Mouse (Mus musculus) hindbrain, embryonic 16.5 days (tissue): Measurements from ENCODE around the gene Pxylp1. TPM values are rescaled to one million over a fixed set of nuclear protein-coding genes. Genes with fewer than 3 reads are reported as not detected.
A peak's percentile ranks its signal among the peaks of the same experiment; 100 is the strongest.

Source experiments
- ATAC-seq: fragments of 200-750 bp; cut with Nextera tagmentation; 2 replicates; pipeline ENCODE4 v1.8.0; 2017; ENCODE audit warnings: moderate TSS enrichment, moderate library complexity
- H3K27ac ChIP-seq: fragments of 300-500 bp; sonication (generic); 2 replicates; pipeline ENCODE4 v1.5.1; 2014; ENCODE audit warnings: low read depth, mild to moderate bottlenecking, control low read depth, low read length, moderate library complexity
- H3K27me3 ChIP-seq: fragments of 300-500 bp; sonication (generic); replicated peaks from 2 replicates; pipeline ENCODE4 v1.6.1; 2014; ENCODE audit warnings: low read length; ENCODE audit not compliant: control insufficient read depth, insufficient read depth
- H3K36me3 ChIP-seq: fragments of 300-500 bp; sonication (generic); 2 replicates; pipeline ENCODE4 v1.6.1; 2014; ENCODE audit warnings: mild to moderate bottlenecking, low read length, moderate library complexity, mixed read lengths; ENCODE audit not compliant: control insufficient read depth, insufficient read depth
- H3K4me1 ChIP-seq: fragments of 300-500 bp; sonication (generic); 2 replicates; pipeline ENCODE4 v1.6.1; 2014; ENCODE audit warnings: low read depth, low read length; ENCODE audit not compliant: control insufficient read depth, insufficient read depth
- H3K4me2 ChIP-seq: fragments of 300-500 bp; sonication (generic); 2 replicates; pipeline ENCODE4 v1.6.1; 2014; ENCODE audit warnings: mild to moderate bottlenecking, low read length, control low read depth, moderate library complexity
- H3K4me3 ChIP-seq: fragments of 300-500 bp; sonication (generic); 2 replicates; pipeline ENCODE4 v1.5.1; 2014; ENCODE audit warnings: mild to moderate bottlenecking, low read length, control low read depth, moderate library complexity
- H3K9ac ChIP-seq: fragments of 300-500 bp; sonication (generic); 2 replicates; pipeline ENCODE4 v1.6.1; 2014; ENCODE audit warnings: low read depth, mild to moderate bottlenecking, control low read depth, low read length, moderate library complexity
- H3K9me3 ChIP-seq: fragments of 300-500 bp; sonication (generic); 2 replicates; pipeline ENCODE4 v1.6.1; 2014; ENCODE audit warnings: mild to moderate bottlenecking, low read length, moderate library complexity; ENCODE audit not compliant: control insufficient read depth
- WGBS: fragments of 180-500 bp; shearing (Covaris S2); extraction: QIAGEN DNeasy Blood & Tissue Kit; methylation state at CpG from one replicate; pipeline ENCODE4 v1.1.7; 2014; 5-methylcytosine and 5-hydroxymethylcytosine counted together
- polyA plus RNA-seq: library from polyadenylated mRNA; unstranded; fragments of >200 nt; fragmentation: Nextera tagmentation; extraction: Ambion mirVana; gene quantifications from 2 replicates; pipeline ENCODE4 v1.2.1, GENCODE M21; 2015

Pxylp1 gene
- polyA plus RNA-seq, 1 experiment from 2014 or later = 30.7 TPM

DNA sequence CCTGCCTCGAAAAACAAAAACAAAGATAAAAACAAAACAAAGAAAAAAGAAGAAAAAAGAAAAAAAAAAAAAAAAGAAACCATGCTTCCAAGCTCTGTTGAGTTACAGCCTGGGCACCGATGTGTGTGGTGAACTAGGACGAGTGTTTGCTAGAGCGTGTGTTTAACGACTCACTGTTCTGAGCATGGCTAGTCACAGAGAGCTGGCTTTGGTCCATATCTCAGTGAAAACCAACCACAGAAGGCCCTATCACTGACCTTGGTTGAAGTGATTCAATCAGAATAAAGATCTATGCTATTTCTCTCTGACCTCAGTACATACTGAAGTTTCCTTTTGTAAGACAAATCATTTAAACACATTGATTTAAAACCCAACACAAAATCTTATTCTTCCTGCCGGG is 23.9 kb downstream of the Pxylp1 start:
- Histone ChIP-seq H3K4me1 (peaks cover 4% of the 10 kb centered on the region), H3K4me2 (no peak overlapping the region), H3K27ac (no peak overlapping the region), H3K27me3 (no peaks in the 10 kb centered on the region), H3K4me3 (no peak overlapping the region), H3K36me3 (no peaks in the 10 kb centered on the region; the same call in 1 of the 2 replicates), H3K9me3 (no peaks in the 10 kb centered on the region), H3K9ac (no peak overlapping the region)
- 83% methylated on average over 6 of the region's 6 CpGs for WGBS
- no peak for ATAC-seq

DNA sequence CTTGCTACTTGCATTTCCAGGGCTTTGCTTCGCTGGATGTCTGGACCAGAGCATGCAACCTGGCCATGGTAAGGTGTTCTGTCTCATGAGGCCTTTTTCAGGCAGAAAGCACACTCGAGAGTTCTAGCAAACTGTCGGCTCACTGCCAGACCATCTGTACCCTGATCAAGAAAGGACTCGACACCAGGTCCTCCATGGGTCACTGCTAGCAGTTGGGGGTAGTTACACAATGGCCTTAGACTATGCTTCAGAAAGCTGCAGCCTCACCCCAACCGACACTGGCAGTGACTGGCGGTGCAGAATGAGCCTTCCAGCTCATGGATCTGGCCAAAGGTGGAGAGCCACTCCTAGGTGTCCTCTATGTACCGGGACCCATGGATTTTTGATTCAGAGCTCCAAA is 25.3 kb downstream of the Pxylp1 start:
- 35% methylated on average over 7 of the region's 7 CpGs for WGBS
- H3K9me3 ChIP-seq = no peaks in the 10 kb centered on the region
- no peak overlapping the region for H3K4me3 ChIP-seq
- H3K36me3 ChIP-seq = no peaks in the 10 kb centered on the region
- H3K9ac ChIP-seq = no peak overlapping the region
- no peak for ATAC-seq
- peaks cover 4% of the 10 kb centered on the region for H3K4me1 ChIP-seq
- no peaks in the 10 kb centered on the region for H3K27me3 ChIP-seq
- no peak overlapping the region for H3K27ac ChIP-seq
- no peak overlapping the region for H3K4me2 ChIP-seq

GRCm38 (mm10) chr9:96866196-96866595 is 26.3 kb downstream of the Pxylp1 start:
- Histone ChIP-seq H3K27me3 (no peaks in the 10 kb centered on the region), H3K9ac (no peak overlapping the region), H3K4me2 (no peak overlapping the region), H3K4me1 (peaks cover 7% of the 10 kb centered on the region), H3K36me3 (no peaks in the 10 kb centered on the region), H3K4me3 (no peak overlapping the region), H3K9me3 (no peaks in the 10 kb centered on the region), H3K27ac (no peak overlapping the region)
- no peak for ATAC-seq
- WGBS = 99% methylated on average over 5 of the region's 5 CpGs

GRCm38 (mm10) chr9:96865473-96866050 is 26.9 kb downstream of the Pxylp1 start:
- Histone ChIP-seq H3K4me2 (0 out of 2 replicates have a peak overlapping the region, but pooled peaks have one; percentile 26), H3K27ac (no peak overlapping the region), H3K36me3 (no peaks in the 10 kb centered on the region), H3K4me1 (peaks cover 10% of the 10 kb centered on the region), H3K4me3 (no peak overlapping the region), H3K27me3 (no peaks in the 10 kb centered on the region), H3K9ac (no peak overlapping the region), H3K9me3 (no peaks in the 10 kb centered on the region)
- ATAC-seq = peak; percentile 51
- WGBS = 72% methylated on average over 16 of the region's 16 CpGs

GRCm38 (mm10) chr9:96863539-96863938 is 28.9 kb downstream of the Pxylp1 start:
- Histone ChIP-seq H3K4me2 (no peak overlapping the region), H3K9me3 (no peaks in the 10 kb centered on the region), H3K4me1 (peaks cover 10% of the 10 kb centered on the region), H3K9ac (no peak overlapping the region), H3K27me3 (no peaks in the 10 kb centered on the region), H3K4me3 (no peak overlapping the region), H3K27ac (no peak overlapping the region), H3K36me3 (no peaks in the 10 kb centered on the region)
- WGBS = 76% methylated on average over 3 of the region's 3 CpGs
- no peak for ATAC-seq

DNA sequence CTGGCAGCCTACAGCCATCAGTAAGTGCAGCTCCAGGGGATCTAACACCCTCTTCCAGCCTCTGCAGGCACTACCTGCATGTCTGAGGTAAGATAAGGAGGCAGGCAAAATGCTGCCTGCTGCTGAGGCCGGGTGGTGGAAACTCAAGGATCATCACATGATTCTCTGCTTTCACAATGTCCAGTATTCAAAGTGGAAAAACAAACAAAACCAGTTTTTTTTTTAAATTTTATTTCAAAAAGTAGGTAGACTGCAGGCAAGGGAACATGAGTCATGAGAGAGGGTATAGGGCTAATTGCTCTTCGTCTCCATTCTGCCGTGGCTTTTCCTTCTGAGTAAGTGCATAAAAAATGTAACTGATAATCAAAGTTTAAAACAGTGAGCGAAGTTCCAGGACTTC is 29.6 kb downstream of the Pxylp1 start:
- Histone ChIP-seq H3K27ac (no peak overlapping the region), H3K9ac (no peak overlapping the region), H3K27me3 (no peaks in the 10 kb centered on the region), H3K4me2 (no peak overlapping the region), H3K9me3 (no peaks in the 10 kb centered on the region), H3K36me3 (no peaks in the 10 kb centered on the region), H3K4me3 (no peak overlapping the region), H3K4me1 (peaks cover 10% of the 10 kb centered on the region)
- no peak for ATAC-seq
- WGBS = 80% methylated on average over 4 of the region's 4 CpGs

DNA sequence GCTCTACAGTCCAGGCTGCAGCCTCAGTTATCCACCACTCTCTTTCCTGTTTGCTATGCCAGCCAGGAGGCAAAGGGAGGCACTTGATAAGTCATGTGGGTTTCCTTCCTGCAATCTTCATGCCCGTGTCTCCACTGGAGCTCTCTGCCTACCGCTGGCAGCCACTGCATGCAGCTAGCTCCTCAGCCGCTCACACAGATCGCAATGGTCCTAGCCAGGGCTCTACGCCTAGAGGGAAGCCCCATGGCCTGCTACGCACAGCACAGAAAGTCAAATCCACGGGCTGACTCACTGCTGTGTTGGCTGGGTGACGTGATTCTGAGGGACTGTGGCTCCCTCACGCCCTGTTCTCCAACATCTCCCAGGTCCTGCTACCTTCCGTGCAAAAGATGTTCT is 31.4 kb downstream of the Pxylp1 start:
- Histone ChIP-seq H3K27ac (0 out of 2 replicates have a peak overlapping the region, but pooled peaks have one; percentile 45), H3K9ac (no peak overlapping the region), H3K4me3 (no peak overlapping the region), H3K36me3 (no peaks in the 10 kb centered on the region), H3K4me2 (no peak overlapping the region), H3K27me3 (no peaks in the 10 kb centered on the region), H3K9me3 (no peaks in the 10 kb centered on the region), H3K4me1 (peaks cover 7% of the 10 kb centered on the region)
- no peak for ATAC-seq
- WGBS = 89% methylated on average over 10 of the region's 10 CpGs

- Histone ChIP-seq H3K36me3 (no peaks in the 10 kb centered on the region), H3K4me1 (peaks cover 7% of the 10 kb centered on the region), H3K27me3 (no peaks in the 10 kb centered on the region), H3K9me3 (no peaks in the 10 kb centered on the region), H3K4me3 (no peak overlapping the region), H3K27ac (no peak overlapping the region), H3K4me2 (no peak overlapping the region), H3K9ac (no peak overlapping the region)
- no peak for ATAC-seq
- WGBS = 89% methylated on average over 5 of the region's 5 CpGs
These were observed 31.9 kb downstream of the Pxylp1 start for GRCm38 (mm10) chr9:96860380-96861091.

- H3K9me3 ChIP-seq = no peaks in the 10 kb centered on the region
- no peak overlapping the region for H3K9ac ChIP-seq
- no peak for ATAC-seq
- H3K4me3 ChIP-seq = no peak overlapping the region
- peaks cover 7% of the 10 kb centered on the region for H3K4me1 ChIP-seq
- H3K27ac ChIP-seq = no peak overlapping the region
- H3K27me3 ChIP-seq = no peaks in the 10 kb centered on the region
- WGBS = 45% methylated on average over 2 of the region's 2 CpGs
- H3K36me3 ChIP-seq = no peaks in the 10 kb centered on the region
- no peak overlapping the region for H3K4me2 ChIP-seq
These were observed 33.4 kb downstream of the Pxylp1 start for GRCm38 (mm10) chr9:96859027-96859426.
